Mouse (Mus musculus) C2C12 (cell line): ENCODE results near the gene Lsm5.

Source experiments
- CTCF ChIP-seq: IDR thresholded peaks from one replicate; pipeline ENCODE4 v1.5.1; 2011; ENCODE audit not compliant: control insufficient read depth, insufficient read depth, insufficient read length
- MAX ChIP-seq: IDR thresholded peaks from one replicate; pipeline ENCODE4 v1.6.1; 2011; ENCODE audit warnings: mild to moderate bottlenecking, control low read depth
- MYOD1 ChIP-seq: IDR thresholded peaks from one replicate; pipeline ENCODE4 v1.6.1; 2011; ENCODE audit warnings: low read depth; ENCODE audit not compliant: control insufficient read depth, insufficient read length

DNA sequence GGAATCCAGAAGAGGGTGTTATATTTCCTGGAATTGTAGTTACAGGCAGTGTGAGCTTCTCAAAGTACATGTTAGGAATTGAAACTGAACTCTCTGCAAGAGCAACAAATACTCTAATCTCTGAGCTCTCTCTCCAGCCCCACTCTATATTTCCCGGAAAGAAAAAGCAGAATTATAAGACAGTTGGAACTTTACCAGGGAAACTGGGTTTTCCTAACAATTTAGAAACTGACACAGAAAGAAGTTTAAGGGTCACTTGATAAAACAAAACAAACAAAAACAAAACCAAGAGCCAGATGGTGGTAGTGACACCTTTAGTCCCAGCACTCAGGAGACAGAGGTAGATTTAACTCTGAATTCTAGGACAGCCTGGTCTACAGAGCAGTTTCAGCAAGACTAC, 14.6 kb upstream of the Lsm5 start:
- TF ChIP-seq CTCF (no peak), MAX (no peak), MYOD1 (no peak)
